In the genomic region with DNA sequence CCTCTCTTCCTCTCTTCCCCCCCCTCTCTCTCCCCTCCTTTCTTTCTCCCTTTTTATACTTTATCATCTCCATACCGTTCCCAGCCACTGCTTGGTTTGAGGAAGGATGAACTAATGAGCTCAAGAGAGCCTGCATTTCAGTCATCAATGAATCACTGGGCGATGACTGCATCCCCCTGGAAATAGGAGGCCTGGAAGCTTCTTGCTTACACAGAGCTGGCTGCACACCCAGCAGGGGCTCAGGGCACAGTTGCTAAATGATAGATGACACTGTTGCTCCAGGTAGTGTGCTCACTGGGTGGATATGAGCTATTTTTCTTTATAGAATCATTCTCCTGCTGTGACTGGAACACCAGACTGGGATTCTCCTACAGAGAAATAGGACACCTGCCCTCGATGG, we compare ENCODE assay signal across 40 mouse cellular contexts. TPM values are rescaled to one million over a fixed set of nuclear protein-coding genes. Genes with fewer than 3 reads are reported as not detected.
"Had no signal": no experiment of that assay in that cellular context is flagged by ENCODE, and none has a peak within 500 bp of the region (broad histone marks: within the 10 kb centered on the region; RNA-seq: fewer than 3 reads in every experiment).

No protein-coding gene starts in this region.

- H3K27me3 ChIP-seq: heart, embryonic 12.5 days; hindbrain, embryonic 12.5 days; intestine, embryonic 15.5 days; limb, embryonic 12.5 days; liver, embryonic 13.5 days had no signal

- H3K9ac ChIP-seq: heart, embryonic 12.5 days; hindbrain, embryonic 12.5 days; hindbrain, embryonic 14.5 days; intestine, embryonic 15.5 days; limb, embryonic 12.5 days; liver, embryonic 13.5 days had no signal

- H3K4me2 ChIP-seq: heart, embryonic 12.5 days; hindbrain, embryonic 12.5 days; hindbrain, embryonic 14.5 days; intestine, embryonic 15.5 days; limb, embryonic 12.5 days; liver, embryonic 11.5 days; liver, embryonic 13.5 days had no signal

- H3K36me3 ChIP-seq: heart, embryonic 10.5 days; heart, embryonic 12.5 days; hindbrain, embryonic 10.5 days; hindbrain, embryonic 12.5 days; intestine, embryonic 15.5 days; limb, embryonic 12.5 days; liver, embryonic 13.5 days had no signal

- H3K4me3 ChIP-seq: gastrocnemius, adult 2 months; heart, adult 2 months; heart, embryonic 10.5 days; heart, embryonic 12.5 days; hindbrain, embryonic 10.5 days; hindbrain, embryonic 12.5 days; intestine, embryonic 15.5 days; layer of hippocampus, adult 2 months; limb, embryonic 12.5 days; liver, embryonic 13.5 days had no signal

- DNase-seq: gastrocnemius, adult 2 months; gastrocnemius, postnatal 10 days; gastrocnemius, postnatal 25 days; heart, adult 2 months; heart, postnatal 10 days; heart, postnatal 4 days; kidney, adult 18-20 months; kidney, adult 8-10 months; kidney, postnatal 10 days; kidney, postnatal 25 days; kidney, postnatal 4 days; layer of hippocampus, postnatal 36 days; left cerebral cortex, postnatal 4 days; liver; liver, embryonic 13.5 days had no signal

- H3K9me3 ChIP-seq: heart, embryonic 10.5 days; heart, embryonic 12.5 days; hindbrain, embryonic 10.5 days; hindbrain, embryonic 12.5 days; intestine, embryonic 15.5 days; limb, embryonic 12.5 days; liver, embryonic 13.5 days had no signal

- ATAC-seq: hindbrain, embryonic 16.5 days; inflammation-experienced regulatory T-cells, adult 6 months; intestine, embryonic 15.5 days; intestine, postnatal 0 days had no signal

- H3K27ac ChIP-seq: gastrocnemius, adult 2 months; heart, adult 2 months; heart, embryonic 10.5 days; hindbrain, embryonic 10.5 days; hindbrain, embryonic 12.5 days; hindbrain, embryonic 14.5 days; intestine, embryonic 15.5 days; layer of hippocampus, adult 2 months; limb, embryonic 12.5 days; liver, embryonic 13.5 days had no signal

- H3K4me1 ChIP-seq: heart, embryonic 10.5 days; heart, embryonic 12.5 days; hindbrain, embryonic 10.5 days; hindbrain, embryonic 12.5 days; intestine, embryonic 15.5 days; limb, embryonic 12.5 days; liver, embryonic 13.5 days had no signal

RNA-seq across cellular contexts. Expression of gene Olfml3, which starts 42.2 kb away (rescaled TPM):
- total RNA-seq: granulocyte monocyte progenitor cell, adult 5-6 weeks had no signal

RNA-seq across cellular contexts. Expression of gene Gm10964, which starts 43.6 kb away (rescaled TPM):
- total RNA-seq: gastrocnemius, adult 2 months; gastrocnemius, postnatal 10 days; gastrocnemius, postnatal 25 days; gastrocnemius, postnatal 4 days; granulocyte monocyte progenitor cell, adult 5-6 weeks; heart, adult 2 months; heart, postnatal 10 days; heart, postnatal 25 days; heart, postnatal 4 days; layer of hippocampus, adult 2 months; layer of hippocampus, postnatal 10 days; layer of hippocampus, postnatal 36 days; left cerebral cortex, adult 18-20 months; left cerebral cortex, adult 8-10 months; left cerebral cortex, postnatal 10 days; left cerebral cortex, postnatal 25 days; left cerebral cortex, postnatal 4 days had no signal
- polyA plus RNA-seq: heart, adult 2 months; heart, embryonic 10.5 days; heart, embryonic 12.5 days; heart, embryonic 14.5 days; heart, embryonic 16.5 days; hindbrain, embryonic 10.5 days; hindbrain, embryonic 12.5 days; hindbrain, embryonic 14.5 days; hindbrain, embryonic 16.5 days; inflammation-experienced regulatory T-cells, adult 6 months; intestine, embryonic 15.5 days; intestine, postnatal 0 days; kidney, embryonic 14.5 days; kidney, embryonic 16.5 days; limb, embryonic 12.5 days; limb, embryonic 14.5 days; liver, embryonic 11.5 days; liver, embryonic 13.5 days had no signal

RNA-seq across cellular contexts. Expression of gene Atg4a-ps, which starts 49.7 kb away (rescaled TPM):
- polyA plus RNA-seq: heart, adult 2 months; heart, embryonic 12.5 days; heart, embryonic 14.5 days; hindbrain, embryonic 12.5 days; intestine, embryonic 15.5 days had no signal
